Mouse (Mus musculus) bone marrow macrophage, adult 2 months (primary cell): Measurements from ENCODE around the gene Shisa2.

Source experiments
- CTCF ChIP-seq: IDR thresholded peaks from 2 replicates; pipeline ENCODE4 v1.5.1; 2012; ENCODE audit warnings: low read depth, mild to moderate bottlenecking, low read length, moderate library complexity
- POLR2A ChIP-seq: IDR thresholded peaks from 2 replicates; pipeline ENCODE4 v1.6.1; 2012; ENCODE audit warnings: mild to moderate bottlenecking, low read depth, low read length, borderline replicate concordance

- TF ChIP-seq CTCF (no peak), POLR2A (no peak)
Measured at GRCm38 (mm10) chr14:59624326-59624885, 702 bp upstream of the Shisa2 start.
